Comparison of ENCODE assay signal across 8 mouse cellular contexts in genomic region chr5:132541951-132542350, GRCm38 (mm10). TPM values are rescaled to one million over a fixed set of nuclear protein-coding genes. Genes with fewer than 3 reads are reported as not detected.
DNase-seq lines count a peak whose midpoint lies in the region; ATAC-seq and TF ChIP-seq lines count a peak whose summit lies in the region.

No protein-coding gene starts in this region.

- ATAC-seq in megakaryocyte, adult 5-6 weeks (ENCODE audit: poor library complexity, severe bottlenecking): no peak
- no peak for ATAC-seq in heart, embryonic 14.5 days (ENCODE audit: insufficient number of reproducible peaks, insufficient read depth, low FRiP score, low read depth)
- ATAC-seq in stomach, embryonic 14.5 days (ENCODE audit: insufficient number of reproducible peaks, insufficient read depth, low FRiP score, low read depth): no peak

- H3K4me3 ChIP-seq in megakaryocyte, embryonic 14.5 days (replicated peaks): peak overlapping the region; percentile 88
- peak overlapping the region; percentile 64 to 80 for H3K4me3 ChIP-seq in heart, embryonic 14.5 days (ENCODE audit: control insufficient read depth in 1 of 2, insufficient read depth in 1 of 2, low read depth in 1 of 2, low read length in 2 of 2)
- peak overlapping the region; percentile 64 for H3K4me3 ChIP-seq in liver, adult 2 months (ENCODE audit: insufficient read depth, low read depth, low read length)
- H3K4me3 ChIP-seq in stomach, embryonic 14.5 days (ENCODE audit: low read depth, low read length): peak overlapping the region; percentile 75

- no peaks in the 10 kb centered on the region for H3K79me2 ChIP-seq in liver, adult 2 months (ENCODE audit: control insufficient read depth, insufficient read depth, low read length)

- H3K4me1 ChIP-seq in megakaryocyte, embryonic 14.5 days: peaks cover 28% of the 10 kb centered on the region
- H3K4me1 ChIP-seq in heart, embryonic 14.5 days (ENCODE audit: control insufficient read depth in 2 of 2, insufficient read depth in 2 of 2, low read length in 2 of 2): peaks cover 2 to 14% of the 10 kb centered on the region in 2 experiments; a peak in 2 of 4 replicates
- peaks cover 8% of the 10 kb centered on the region for H3K4me1 ChIP-seq in liver, adult 2 months (ENCODE audit: control insufficient read depth, insufficient read depth, low read length)
- peaks cover 11% of the 10 kb centered on the region; the same call in 1 of the 2 replicates for H3K4me1 ChIP-seq in stomach, embryonic 14.5 days (ENCODE audit: control insufficient read depth, insufficient read depth, low read length)

- H3K9ac ChIP-seq in heart, embryonic 14.5 days (ENCODE audit: low read length): peak overlapping the region; percentile 87
- H3K9ac ChIP-seq in liver, adult 2 months (ENCODE audit: low read depth, low read length): no peak overlapping the region; the same call in 1 of the 2 replicates
- peak overlapping the region; percentile 63 for H3K9ac ChIP-seq in stomach, embryonic 14.5 days (replicated peaks; ENCODE audit: low read depth, low read length)

- peak overlapping the region; percentile 97 for H3K4me2 ChIP-seq in heart, embryonic 14.5 days (ENCODE audit: low read length)
- peak overlapping the region; percentile 68 for H3K4me2 ChIP-seq in stomach, embryonic 14.5 days (replicated peaks; ENCODE audit: low read depth, low read length)

- no peak for TF ChIP-seq POLR2A in liver, adult 2 months (IDR thresholded peaks at IDR 0.05; ENCODE audit: extremely low read depth, insufficient read depth, low read length)

- 1% methylated on average over 14 of the region's 21 CpGs for WGBS in heart, embryonic 14.5 days
- WGBS in liver, adult 2 months: 1% methylated on average over 15 of the region's 21 CpGs
- 0% methylated on average over 17 of the region's 21 CpGs for WGBS in stomach, embryonic 14.5 days

- no peaks in the 10 kb centered on the region for H3K36me3 ChIP-seq in megakaryocyte, embryonic 14.5 days (replicated peaks; ENCODE audit: low read length)
- no peaks in the 10 kb centered on the region for H3K36me3 ChIP-seq in heart, embryonic 14.5 days (ENCODE audit: control insufficient read depth, insufficient read depth, low read length)
- no peaks in the 10 kb centered on the region for H3K36me3 ChIP-seq in liver, adult 2 months (ENCODE audit: control insufficient read depth, insufficient read depth, low read length)
- H3K36me3 ChIP-seq in stomach, embryonic 14.5 days (ENCODE audit: control insufficient read depth, insufficient read depth, low read length): no peaks in the 10 kb centered on the region

- peak; percentile 19 for DNase-seq in adrenal gland, postnatal 25 days
- DNase-seq in adrenal gland, postnatal 14 days: no peak
- no peak for DNase-seq in liver, adult 2 months (ENCODE audit: extremely low read depth, low read depth, low spot score)
- DNase-seq in T-cell, adult 2 months (ENCODE audit: low spot score): no peak

- TF ChIP-seq CTCF in liver, adult 2 months (IDR thresholded peaks at IDR 0.05; ENCODE audit: low read depth, low read length): no peak

- no peaks in the 10 kb centered on the region for H3K9me3 ChIP-seq in megakaryocyte, embryonic 14.5 days
- no peaks in the 10 kb centered on the region for H3K9me3 ChIP-seq in heart, embryonic 14.5 days (ENCODE audit: control insufficient read depth, low read length)
- H3K9me3 ChIP-seq in stomach, embryonic 14.5 days (ENCODE audit: control insufficient read depth, low read depth, low read length): no peaks in the 10 kb centered on the region

- H3K27ac ChIP-seq in heart, embryonic 14.5 days (replicated peaks in 1 of 2; ENCODE audit: control insufficient read depth in 1 of 2, insufficient read depth in 1 of 2, low read depth in 2 of 2, low read length in 2 of 2): peak overlapping the region; percentile 2 to 83; a peak in 2 of 4 replicates
- H3K27ac ChIP-seq in liver, adult 2 months (replicated peaks; ENCODE audit: insufficient read depth, low read depth, low read length): no peak overlapping the region
- H3K27ac ChIP-seq in stomach, embryonic 14.5 days (ENCODE audit: low read length): peak overlapping the region; percentile 88; the same call in 1 of the 2 replicates

- H3K27me3 ChIP-seq in megakaryocyte, embryonic 14.5 days (replicated peaks): peaks cover 67% of the 10 kb centered on the region
- no peaks in the 10 kb centered on the region for H3K27me3 ChIP-seq in heart, embryonic 14.5 days (ENCODE audit: control insufficient read depth, insufficient read depth, low read length)
- peaks cover 16% of the 10 kb centered on the region for H3K27me3 ChIP-seq in liver, adult 2 months (ENCODE audit: control insufficient read depth, insufficient read depth, low read length)
- no peaks in the 10 kb centered on the region for H3K27me3 ChIP-seq in stomach, embryonic 14.5 days (ENCODE audit: control insufficient read depth, insufficient read depth, low read length)

RNA-seq across cellular contexts. Expression of gene Auts2, which starts 1.2 kb away (rescaled TPM):
- total RNA-seq in adrenal gland, postnatal 25 days (2021): 75.7 and 98.4 TPM in 2 replicates
- 38.2 and 50.8 TPM in 2 replicates for total RNA-seq in adrenal gland, postnatal 14 days (2021)
- 2.3 and 4.0 TPM in 2 replicates for polyA plus RNA-seq in megakaryocyte, embryonic 14.5 days (2012; ENCODE audit: insufficient read depth, low replicate concordance)
- 0.36 and 0.42 TPM in 2 replicates for total RNA-seq in megakaryocyte, adult 5-6 weeks (2015)
- total RNA-seq in megakaryocyte, adult 5-6 weeks (2017): 0.04 and 1.1 TPM in 2 replicates
- polyA plus RNA-seq in heart, embryonic 14.5 days (2014; fragmentation: Nextera tagmentation; extraction: Ambion mirVana): 17.1 and 18.0 TPM in 2 replicates
- total RNA-seq in liver, adult 2 months (2014; rRNA removed): 0.37 and 0.60 TPM in 2 replicates
- polyA plus RNA-seq in liver, adult 2 months (2012; rRNA removed): 0.35 and 0.51 TPM in 2 replicates
- polyA plus RNA-seq in stomach, embryonic 14.5 days (2014; fragmentation: Nextera tagmentation; extraction: Ambion mirVana): 41.5 and 47.7 TPM in 2 replicates

Comparison
In these comparisons a context has a peak if more than half of its experiments do, and no peak if none do; other contexts are left out.
1. RNA of gene Auts2, which starts 1.2 kb away (total RNA-seq): 75.7 to 98.4 TPM in adrenal gland, postnatal 25 days and 38.2 to 50.8 TPM in adrenal gland, postnatal 14 days; 0.04 to 1.1 TPM in megakaryocyte, adult 5-6 weeks and 0.37 to 0.60 TPM in liver, adult 2 months; every median in the first group is over 10 times any median in the second.
2. Peak in every context shown above with its lines, with median percentiles within 50 percentile points of each other: H3K4me3 ChIP-seq.